Mouse (Mus musculus): ENCODE results near the gene Samd4b. TPM values are rescaled to one million over a fixed set of nuclear protein-coding genes. Genes with fewer than 3 reads are reported as not detected.
"Not testable (repeated sequence)": the region's sequence is repeated elsewhere in the genome, so short reads cannot be mapped to it uniquely, and the experiment has no call there.

Samd4b gene
- polyA plus RNA-seq, 1 experiment from 2014 or later = 34.9 TPM

DNA sequence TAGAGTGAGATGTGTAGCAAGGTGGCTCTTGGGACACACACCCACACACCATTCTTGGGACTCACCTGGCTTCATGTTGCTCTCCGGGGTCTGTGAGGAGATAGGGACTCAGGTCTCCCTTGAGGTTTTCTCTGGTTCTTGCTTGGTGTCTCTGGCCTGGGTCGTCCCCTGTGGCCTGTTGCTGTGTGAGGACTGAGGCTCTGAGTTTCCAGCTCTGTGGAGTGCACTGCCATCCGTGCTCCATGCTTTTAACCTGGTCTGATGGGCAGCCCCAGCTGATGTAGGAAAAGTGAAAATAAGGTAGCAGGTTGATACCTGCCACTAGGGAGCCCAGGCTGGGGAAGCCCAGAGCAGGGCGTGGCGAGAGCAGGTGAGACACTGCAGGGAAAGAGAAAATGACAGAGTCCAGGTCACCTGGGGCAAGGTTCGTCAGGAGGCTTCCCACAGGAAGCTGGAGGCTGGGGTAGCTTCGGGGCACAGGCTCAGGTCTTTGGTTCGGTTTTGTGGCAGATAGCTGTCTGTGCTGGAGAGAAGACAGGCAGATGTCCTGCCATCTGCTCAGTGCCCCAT lies 87.5 kb downstream of the Samd4b start, which contains the start of gene Ifnl2:
TSS of gene Ifnl2 (minus strand) at position 51 of the 570 bp plus-strand sequence.
- not testable (repeated sequence) for H3K9ac ChIP-seq (ENCODE audit: low read depth, low read length); H3K9me3 ChIP-seq (ENCODE audit: control insufficient read depth, low read length); H3K4me1 ChIP-seq (ENCODE audit: control insufficient read depth, insufficient read depth, low read length); H3K27me3 ChIP-seq (ENCODE audit: control insufficient read depth, insufficient read depth, low read length); H3K27ac ChIP-seq (ENCODE audit: low read depth, low read length); H3K4me2 ChIP-seq (replicated peaks; ENCODE audit: low read depth, low read length); H3K4me3 ChIP-seq (ENCODE audit: low read length); H3K36me3 ChIP-seq (ENCODE audit: control insufficient read depth, insufficient read depth, low read length); ATAC-seq (ENCODE audit: low FRiP score, low TSS enrichment)
- WGBS = 67% methylated on average over 8 of the region's 8 CpGs

DNA sequence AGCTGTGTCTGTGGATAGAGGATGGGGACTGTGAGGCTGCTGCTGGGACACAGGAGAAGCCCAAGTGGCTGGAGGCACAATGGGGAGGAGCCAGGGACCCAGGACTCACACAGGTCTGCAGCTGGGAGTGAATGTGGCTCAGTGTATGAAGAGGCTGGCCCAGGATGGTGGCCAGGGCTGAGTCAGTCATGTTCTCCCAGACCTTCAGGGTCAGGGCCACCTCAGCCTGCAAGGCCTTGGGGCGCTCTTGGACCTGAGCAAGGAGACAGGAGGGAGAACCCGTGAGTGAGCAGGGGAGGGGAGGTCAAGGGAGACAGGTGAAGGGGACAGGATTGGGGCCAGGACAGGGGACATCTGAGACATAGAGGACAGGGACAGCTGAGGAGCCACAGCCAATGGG lies 88.8 kb downstream of the Samd4b start:
- not testable (repeated sequence) for ATAC-seq (ENCODE audit: low FRiP score, low TSS enrichment); H3K9me3 ChIP-seq (ENCODE audit: control insufficient read depth, low read length); H3K9ac ChIP-seq (ENCODE audit: low read depth, low read length); H3K27me3 ChIP-seq (ENCODE audit: control insufficient read depth, insufficient read depth, low read length); H3K27ac ChIP-seq (ENCODE audit: low read depth, low read length); H3K36me3 ChIP-seq (ENCODE audit: control insufficient read depth, insufficient read depth, low read length); H3K4me1 ChIP-seq (ENCODE audit: control insufficient read depth, insufficient read depth, low read length); H3K4me2 ChIP-seq (replicated peaks; ENCODE audit: low read depth, low read length); H3K4me3 ChIP-seq (ENCODE audit: low read length)
- 43% methylated on average over 1 of the region's 2 CpGs for WGBS

DNA sequence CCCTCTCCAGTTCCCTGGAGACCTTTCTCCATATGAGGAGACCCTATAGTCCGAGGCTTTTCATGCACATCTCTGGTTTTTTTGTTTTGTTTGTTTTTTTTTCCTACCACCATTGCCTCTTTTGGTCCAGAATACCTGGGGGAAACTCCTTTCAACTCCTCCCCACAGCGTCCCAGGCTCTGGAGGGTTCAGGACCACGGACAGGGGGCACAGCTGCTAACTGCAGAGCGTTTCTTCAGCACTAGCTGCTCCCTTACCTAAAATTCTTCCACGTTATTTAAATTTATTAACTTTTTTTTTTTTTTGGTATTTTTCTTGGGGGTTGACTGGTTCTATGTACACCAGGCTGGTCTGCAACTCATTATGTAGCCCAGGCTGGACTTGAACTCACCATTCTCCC lies 92.4 kb downstream of the Samd4b start:
- no peak overlapping the region for H3K27ac ChIP-seq (ENCODE audit: low read depth, low read length)
- H3K27me3 ChIP-seq (ENCODE audit: control insufficient read depth, insufficient read depth, low read length) = no peaks in the 10 kb centered on the region
- no peaks in the 10 kb centered on the region for H3K9me3 ChIP-seq (ENCODE audit: control insufficient read depth, low read length)
- WGBS = 7% methylated on average over 5 of the region's 5 CpGs
- H3K9ac ChIP-seq (ENCODE audit: low read depth, low read length) = no peak overlapping the region
- no peak overlapping the region for H3K4me2 ChIP-seq (replicated peaks; ENCODE audit: low read depth, low read length)
- H3K36me3 ChIP-seq (ENCODE audit: control insufficient read depth, insufficient read depth, low read length) = no peaks in the 10 kb centered on the region
- no peaks in the 10 kb centered on the region for H3K4me1 ChIP-seq (ENCODE audit: control insufficient read depth, insufficient read depth, low read length)
- H3K4me3 ChIP-seq (ENCODE audit: low read length) = no peak overlapping the region
- no peak for ATAC-seq (ENCODE audit: low FRiP score, low TSS enrichment)

GRCm38 (mm10) chr7:28495426-28495825 lies 102.5 kb downstream of the Samd4b start:
- Histone ChIP-seq H3K9ac (ENCODE audit: low read depth, low read length) (no peak overlapping the region), H3K4me2 (replicated peaks; ENCODE audit: low read depth, low read length) (no peak overlapping the region), H3K4me3 (ENCODE audit: low read length) (no peak overlapping the region), H3K27ac (ENCODE audit: low read depth, low read length) (no peak overlapping the region), H3K4me1 (ENCODE audit: control insufficient read depth, insufficient read depth, low read length) (no peaks in the 10 kb centered on the region), H3K36me3 (ENCODE audit: control insufficient read depth, insufficient read depth, low read length) (no peaks in the 10 kb centered on the region), H3K9me3 (ENCODE audit: control insufficient read depth, low read length) (no peaks in the 10 kb centered on the region), H3K27me3 (ENCODE audit: control insufficient read depth, insufficient read depth, low read length) (no peaks in the 10 kb centered on the region)
- ATAC-seq (ENCODE audit: low FRiP score, low TSS enrichment) = no peak
- WGBS = 63% methylated on average over 11 of the region's 11 CpGs

DNA sequence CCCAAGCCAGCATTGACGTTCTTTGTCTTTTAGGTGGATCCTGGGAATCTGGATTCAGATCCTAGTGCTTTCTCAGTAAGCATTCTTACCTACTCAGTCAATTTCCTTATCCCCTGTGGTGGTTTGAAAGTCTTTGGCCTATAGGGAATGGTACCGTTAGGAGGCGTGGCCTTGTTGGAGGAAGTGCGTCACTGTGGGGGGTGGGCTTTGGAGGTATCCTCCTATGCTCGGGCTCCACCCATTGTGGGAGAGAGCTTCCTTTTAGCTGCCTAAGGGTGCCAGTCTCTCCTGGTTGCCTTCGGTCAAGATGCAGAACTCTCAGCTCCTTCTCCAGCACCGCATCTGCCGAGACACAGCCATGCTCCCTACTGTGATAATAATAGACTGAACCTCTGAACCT lies 105.6 kb downstream of the Samd4b start:
- no peak for ATAC-seq (ENCODE audit: low FRiP score, low TSS enrichment)
- Histone ChIP-seq H3K9me3 (ENCODE audit: control insufficient read depth, low read length) (no peaks in the 10 kb centered on the region), H3K9ac (ENCODE audit: low read depth, low read length) (no peak overlapping the region), H3K27ac (ENCODE audit: low read depth, low read length) (no peak overlapping the region), H3K4me2 (replicated peaks; ENCODE audit: low read depth, low read length) (no peak overlapping the region), H3K36me3 (ENCODE audit: control insufficient read depth, insufficient read depth, low read length) (no peaks in the 10 kb centered on the region), H3K27me3 (ENCODE audit: control insufficient read depth, insufficient read depth, low read length) (0 out of 2 replicates have a peak, but pooled peaks cover 5% of the 10 kb centered on the region), H3K4me3 (ENCODE audit: low read length) (no peak overlapping the region), H3K4me1 (ENCODE audit: control insufficient read depth, insufficient read depth, low read length) (0 out of 2 replicates have a peak, but pooled peaks cover 5% of the 10 kb centered on the region)
- WGBS = 86% methylated on average over 8 of the region's 8 CpGs

DNA sequence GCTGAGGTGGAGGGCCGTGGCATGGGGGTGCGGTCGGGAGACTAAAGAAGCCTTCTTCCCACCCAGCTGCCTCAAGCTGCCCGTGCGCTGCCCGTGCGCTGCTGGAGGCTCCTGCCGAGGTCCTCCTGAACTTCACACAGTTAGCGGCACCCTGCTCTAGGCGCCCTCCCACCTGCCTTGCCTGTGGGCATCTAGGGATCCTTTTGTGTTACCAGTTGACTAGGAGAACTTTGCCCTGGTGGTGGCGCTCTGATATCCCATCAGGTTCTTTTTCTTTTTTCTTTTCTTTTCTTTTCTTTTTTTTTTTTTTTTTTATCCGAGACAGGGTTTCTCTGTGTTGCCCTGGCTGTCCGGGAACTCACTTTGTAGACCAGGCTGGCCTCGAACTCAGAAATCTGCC lies 107.0 kb downstream of the Samd4b start:
- Histone ChIP-seq H3K36me3 (ENCODE audit: control insufficient read depth, insufficient read depth, low read length) (no peaks in the 10 kb centered on the region), H3K9ac (ENCODE audit: low read depth, low read length) (0 out of 2 replicates have a peak overlapping the region, but pooled peaks have one; percentile 2), H3K4me3 (ENCODE audit: low read length) (no peak overlapping the region), H3K4me2 (replicated peaks; ENCODE audit: low read depth, low read length) (peak overlapping the region; percentile 9; the same call in 1 of the 2 replicates), H3K27me3 (ENCODE audit: control insufficient read depth, insufficient read depth, low read length) (0 out of 2 replicates have a peak, but pooled peaks cover 5% of the 10 kb centered on the region), H3K9me3 (ENCODE audit: control insufficient read depth, low read length) (no peaks in the 10 kb centered on the region), H3K27ac (ENCODE audit: low read depth, low read length) (no peak overlapping the region), H3K4me1 (ENCODE audit: control insufficient read depth, insufficient read depth, low read length) (0 out of 2 replicates have a peak, but pooled peaks cover 5% of the 10 kb centered on the region)
- 0 out of 2 replicates have a peak, but pooled peaks have one; percentile 25 for ATAC-seq (ENCODE audit: low FRiP score, low TSS enrichment)
- WGBS = 36% methylated on average over 13 of the region's 14 CpGs

DNA sequence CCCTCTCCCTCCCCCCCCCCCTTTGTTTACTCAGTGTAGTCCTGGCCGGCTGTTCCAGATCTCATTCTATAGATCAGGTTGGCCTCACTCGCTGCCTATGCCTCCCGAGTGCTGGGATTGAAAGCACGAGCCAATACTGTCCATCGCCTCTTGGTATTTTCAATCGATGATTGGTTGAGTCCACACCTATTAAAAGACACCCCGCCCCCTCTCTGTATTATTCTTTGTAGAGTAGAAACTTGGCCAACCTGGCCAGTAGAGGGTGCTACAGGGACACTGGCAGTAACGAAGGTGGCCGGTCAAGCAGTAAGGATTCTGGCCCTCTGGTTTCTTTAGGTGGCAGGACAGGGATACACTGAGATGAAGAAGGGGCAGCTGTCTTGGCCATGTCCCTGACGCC lies 107.5 kb downstream of the Samd4b start:
- H3K4me1 ChIP-seq (ENCODE audit: control insufficient read depth, insufficient read depth, low read length) = 0 out of 2 replicates have a peak, but pooled peaks cover 5% of the 10 kb centered on the region
- H3K27me3 ChIP-seq (ENCODE audit: control insufficient read depth, insufficient read depth, low read length) = 0 out of 2 replicates have a peak, but pooled peaks cover 5% of the 10 kb centered on the region
- H3K36me3 ChIP-seq (ENCODE audit: control insufficient read depth, insufficient read depth, low read length) = no peaks in the 10 kb centered on the region
- H3K27ac ChIP-seq (ENCODE audit: low read depth, low read length) = no peak overlapping the region
- H3K9me3 ChIP-seq (ENCODE audit: control insufficient read depth, low read length) = no peaks in the 10 kb centered on the region
- 0 out of 2 replicates have a peak overlapping the region, but pooled peaks have one; percentile 2 for H3K9ac ChIP-seq (ENCODE audit: low read depth, low read length)
- peak; percentile 64; the same call in 1 of the 2 replicates for ATAC-seq (ENCODE audit: low FRiP score, low TSS enrichment)
- H3K4me2 ChIP-seq (replicated peaks; ENCODE audit: low read depth, low read length) = peak overlapping the region; percentile 9; the same call in 1 of the 2 replicates
- H3K4me3 ChIP-seq (ENCODE audit: low read length) = no peak overlapping the region
- WGBS = 3% methylated on average over 10 of the region's 10 CpGs

GRCm38 (mm10) chr7:28488030-28488491 lies 109.9 kb downstream of the Samd4b start:
- WGBS = 5% methylated on average over 16 of the region's 16 CpGs
- H3K9ac ChIP-seq (ENCODE audit: low read depth, low read length) = peak overlapping the region; percentile 34; the same call in 1 of the 2 replicates

DNA sequence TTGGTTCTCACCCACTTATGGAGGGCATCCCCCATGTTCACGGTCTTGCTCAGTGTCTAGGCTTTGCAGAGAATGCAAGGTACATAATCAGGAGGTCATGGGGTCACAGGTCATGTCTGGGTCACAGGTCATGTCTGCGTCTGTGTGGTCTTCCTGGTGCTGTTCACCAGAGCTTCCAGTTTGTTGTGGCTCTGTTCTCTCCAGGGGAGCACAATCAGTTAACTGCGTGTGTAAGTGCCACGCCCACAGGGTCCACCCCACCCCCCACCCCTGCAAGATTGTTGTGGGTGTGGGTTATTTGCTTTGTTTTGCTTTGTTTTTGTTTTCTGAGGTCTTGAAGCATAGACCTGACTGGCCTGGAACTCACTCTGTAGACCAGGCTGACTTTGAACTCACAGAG lies 113.8 kb downstream of the Samd4b start:
- H3K4me3 ChIP-seq (ENCODE audit: low read length) = no peak overlapping the region
- WGBS = 26% methylated on average over 4 of the region's 4 CpGs
- no peak for ATAC-seq (ENCODE audit: low FRiP score, low TSS enrichment)
- H3K4me1 ChIP-seq (ENCODE audit: control insufficient read depth, insufficient read depth, low read length) = 0 out of 2 replicates have a peak, but pooled peaks cover 5% of the 10 kb centered on the region
- no peaks in the 10 kb centered on the region for H3K36me3 ChIP-seq (ENCODE audit: control insufficient read depth, insufficient read depth, low read length)
- no peak overlapping the region for H3K27ac ChIP-seq (ENCODE audit: low read depth, low read length)
- H3K9ac ChIP-seq (ENCODE audit: low read depth, low read length) = no peak overlapping the region
- 0 out of 2 replicates have a peak, but pooled peaks cover 5% of the 10 kb centered on the region for H3K27me3 ChIP-seq (ENCODE audit: control insufficient read depth, insufficient read depth, low read length)
- no peak overlapping the region for H3K4me2 ChIP-seq (replicated peaks; ENCODE audit: low read depth, low read length)
- no peaks in the 10 kb centered on the region for H3K9me3 ChIP-seq (ENCODE audit: control insufficient read depth, low read length)

More at GRCm38 (mm10) chr7:28488030-28488491, 109.9 kb downstream of the Samd4b start:
- no peaks in the 10 kb centered on the region for H3K9me3 ChIP-seq (ENCODE audit: control insufficient read depth, low read length)
- 0 out of 2 replicates have a peak, but pooled peaks have one; percentile 21 for ATAC-seq (ENCODE audit: low FRiP score, low TSS enrichment)
- 0 out of 2 replicates have a peak, but pooled peaks cover 5% of the 10 kb centered on the region for H3K27me3 ChIP-seq (ENCODE audit: control insufficient read depth, insufficient read depth, low read length)
- no peaks in the 10 kb centered on the region for H3K36me3 ChIP-seq (ENCODE audit: control insufficient read depth, insufficient read depth, low read length)
- H3K4me2 ChIP-seq (replicated peaks; ENCODE audit: low read depth, low read length) = peak overlapping the region; percentile 41
- 0 out of 2 replicates have a peak, but pooled peaks cover 5% of the 10 kb centered on the region for H3K4me1 ChIP-seq (ENCODE audit: control insufficient read depth, insufficient read depth, low read length)
- H3K4me3 ChIP-seq (ENCODE audit: low read length) = peak overlapping the region; percentile 17; the same call in 1 of the 2 replicates
- no peak overlapping the region for H3K27ac ChIP-seq (ENCODE audit: low read depth, low read length)
